Mouse (Mus musculus) cerebellum, adult 11 months (tissue): Measurements from ENCODE around the gene Ssbp3.

Experiments used
- DNase-seq: peaks from one replicate; pipeline ENCODE4 v3.0.0; 2022

Gene Ssbp3

GRCm38 (mm10) chr4:106908426-106908809 is 2.1 kb upstream of the Ssbp3 start:
- DNase-seq = no peak

- DNase-seq = peak; percentile 46
Observed at GRCm38 (mm10) chr4:106908950-106909751, 1.4 kb upstream of the Ssbp3 start.

- DNase-seq = no peak
Observed at GRCm38 (mm10) chr4:106909797-106910196, 704 bp upstream of the Ssbp3 start.

DNA sequence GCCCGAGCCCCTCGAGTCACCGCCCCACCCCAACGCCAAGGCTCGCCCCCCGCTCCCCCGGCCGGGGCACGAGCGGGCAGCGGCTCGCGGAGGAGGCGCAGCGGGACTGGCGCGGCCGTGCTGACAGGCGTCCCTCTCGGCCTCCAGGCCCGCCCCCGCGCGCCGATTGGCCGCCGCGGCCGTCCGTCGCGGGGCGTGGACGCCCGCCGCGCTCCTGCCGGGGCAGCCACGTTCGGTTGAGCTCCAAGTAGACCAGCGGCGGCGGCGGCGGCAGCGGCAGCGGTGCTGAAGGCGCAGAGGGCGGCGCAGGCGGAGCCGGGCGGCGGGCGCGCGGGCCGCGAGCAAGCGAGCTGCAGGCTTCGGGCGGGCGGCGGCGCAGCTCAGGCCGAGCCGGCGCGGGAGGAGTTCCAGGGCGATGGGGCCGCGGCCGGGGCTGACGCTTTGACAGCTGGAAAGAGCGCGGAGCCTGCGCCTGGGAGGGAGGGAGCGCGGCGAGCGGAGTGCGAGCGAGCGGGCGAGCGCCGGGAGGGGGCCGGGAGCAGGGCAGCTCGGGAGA is 823 bp downstream of the Ssbp3 start:
- peak; percentile 94 for DNase-seq

GRCm38 (mm10) chr4:106911951-106912688 is 1.6 kb downstream of the Ssbp3 start:
- DNase-seq = no peak

DNA sequence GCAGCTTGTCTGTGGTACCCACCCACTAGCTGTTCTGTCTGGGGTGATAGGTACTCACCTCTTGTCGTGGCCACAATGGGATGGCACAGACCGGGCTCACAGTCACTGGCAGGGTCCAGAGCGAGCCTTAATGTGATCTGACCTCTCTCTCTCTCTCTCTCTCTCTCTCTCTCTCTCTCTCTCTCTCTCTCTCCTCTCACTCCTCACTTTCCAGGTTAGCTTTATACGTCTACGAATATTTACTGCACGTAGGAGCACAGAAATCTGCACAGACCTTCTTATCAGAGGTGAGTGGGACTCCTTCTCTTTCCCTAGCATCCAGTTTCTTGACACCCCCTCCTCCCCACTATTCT is 2.2 kb downstream of the Ssbp3 start:
- no peak for DNase-seq

- no peak for DNase-seq
Observed at GRCm38 (mm10) chr4:106913411-106914049, 3.0 kb downstream of the Ssbp3 start.

GRCm38 (mm10) chr4:106915265-106915664 is 4.8 kb downstream of the Ssbp3 start:
- DNase-seq = no peak

- DNase-seq = no peak
Observed at GRCm38 (mm10) chr4:106918263-106918662, 7.8 kb downstream of the Ssbp3 start.

GRCm38 (mm10) chr4:106920119-106920518 is 9.6 kb downstream of the Ssbp3 start:
- no peak for DNase-seq

DNA sequence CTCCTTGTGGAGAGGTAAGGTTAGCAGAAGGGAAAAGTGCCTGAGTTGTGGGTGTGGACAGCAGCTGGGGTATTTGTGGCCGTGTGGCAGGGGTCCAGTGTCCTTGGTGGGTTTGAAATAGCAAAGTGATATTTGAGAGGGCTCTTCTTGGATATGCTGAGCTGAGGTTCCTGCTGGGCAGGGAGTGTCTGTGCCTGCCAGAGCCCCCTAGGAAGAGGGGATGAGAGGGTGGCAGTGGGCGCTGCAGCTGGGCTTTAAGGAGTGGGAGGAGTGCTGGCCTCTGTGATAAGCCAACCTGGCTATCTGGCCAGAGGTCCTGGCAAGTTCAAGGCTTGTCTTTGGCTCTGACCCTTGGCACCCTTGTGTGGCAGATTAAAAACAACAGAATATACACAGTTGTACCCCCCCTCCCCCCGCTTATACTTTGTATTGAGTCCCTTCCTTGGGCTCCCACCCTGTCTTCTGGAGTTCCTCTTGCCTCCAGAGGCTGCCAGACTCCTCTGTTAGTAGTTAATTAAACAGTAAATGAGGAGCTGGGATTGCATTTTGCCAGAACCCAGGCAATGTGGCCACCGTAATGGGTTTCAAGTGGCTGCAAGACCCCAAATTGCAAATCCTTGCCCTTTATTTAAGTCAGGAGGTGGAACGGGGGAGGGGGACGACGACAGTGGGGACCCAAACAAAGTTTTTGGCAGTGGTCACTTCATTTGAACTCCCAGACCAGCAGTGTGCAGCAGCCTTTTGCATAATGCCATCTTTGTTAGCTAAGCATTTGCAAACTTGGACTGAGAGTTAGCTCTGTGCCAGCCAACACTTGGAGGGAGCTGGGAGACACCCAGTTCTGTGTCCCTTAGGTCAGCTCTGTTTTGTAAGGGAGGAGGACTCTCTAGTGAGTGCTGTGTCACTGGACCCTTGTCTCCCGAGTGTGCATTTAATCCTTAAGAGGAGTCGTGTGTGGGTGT is 11.2 kb downstream of the Ssbp3 start:
- no peak for DNase-seq

GRCm38 (mm10) chr4:106922919-106923318 is 12.4 kb downstream of the Ssbp3 start:
- DNase-seq = no peak

- no peak for DNase-seq
Observed at GRCm38 (mm10) chr4:106924175-106924574, 13.7 kb downstream of the Ssbp3 start.

DNA sequence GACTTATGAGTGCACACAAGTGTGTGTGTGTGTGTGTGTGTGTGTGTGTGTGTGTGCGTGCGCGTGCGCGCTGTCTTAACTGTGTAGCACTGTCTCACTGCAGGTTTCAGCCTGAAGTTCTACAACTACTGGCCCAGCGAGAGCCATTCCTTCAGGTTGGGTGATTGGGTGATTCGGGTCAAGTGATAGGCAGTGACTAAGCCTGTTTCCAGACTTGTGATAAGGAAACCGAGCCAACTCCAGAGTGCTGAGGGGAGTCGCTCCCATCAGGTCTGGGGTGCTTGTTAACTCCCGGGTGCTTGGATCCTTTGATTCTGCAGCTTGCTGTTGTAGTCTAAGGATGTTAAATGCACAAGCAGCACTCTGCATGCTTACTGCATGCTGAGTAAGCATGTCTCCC is 14.4 kb downstream of the Ssbp3 start:
- DNase-seq = no peak

- no peak for DNase-seq
Observed at GRCm38 (mm10) chr4:106926401-106926800, 15.9 kb downstream of the Ssbp3 start.

- no peak for DNase-seq
Observed at GRCm38 (mm10) chr4:106927034-106927433, 16.5 kb downstream of the Ssbp3 start.

DNA sequence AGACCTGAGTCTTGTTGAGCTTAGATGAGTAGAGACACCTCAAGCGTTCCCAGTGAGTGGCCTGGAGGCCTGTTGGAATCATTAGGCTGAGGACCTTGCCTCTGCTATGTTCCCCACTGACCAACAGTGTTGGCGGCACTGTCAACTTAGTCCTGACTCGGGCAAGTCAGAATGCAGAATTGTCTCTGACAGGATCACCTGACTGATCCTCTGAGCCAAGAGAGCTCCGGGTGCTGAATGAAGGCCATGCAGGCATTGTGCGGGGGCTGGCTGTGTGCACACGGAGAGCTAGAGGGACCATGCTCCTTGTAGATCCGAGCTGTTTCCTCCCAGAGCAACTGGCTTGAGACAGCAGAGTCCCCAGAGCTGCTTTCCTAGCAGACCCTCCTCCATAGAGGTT is 18.5 kb downstream of the Ssbp3 start:
- peak; percentile 49 for DNase-seq

DNA sequence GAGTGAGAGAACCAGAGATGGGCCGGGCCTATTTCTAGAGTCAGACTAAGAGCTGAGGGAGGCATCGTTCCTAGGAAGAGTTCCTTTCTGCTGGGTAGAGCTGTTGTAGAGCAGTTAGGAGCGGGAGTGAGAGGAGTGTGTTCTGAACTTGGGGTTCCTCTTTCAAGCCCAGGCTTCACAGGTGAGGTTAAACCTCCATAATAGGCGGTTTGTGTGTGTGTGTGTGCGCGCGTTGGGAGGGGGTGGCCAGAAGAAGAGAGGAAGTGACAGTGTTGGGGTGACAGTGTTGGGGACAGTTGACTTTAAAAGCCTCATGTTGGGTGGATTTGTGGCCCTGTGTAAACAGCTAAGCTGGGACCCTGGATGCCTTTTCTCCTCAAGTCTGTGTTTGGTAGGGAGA is 22.1 kb downstream of the Ssbp3 start:
- no peak for DNase-seq

GRCm38 (mm10) chr4:106933813-106934482 is 23.4 kb downstream of the Ssbp3 start:
- no peak for DNase-seq

DNA sequence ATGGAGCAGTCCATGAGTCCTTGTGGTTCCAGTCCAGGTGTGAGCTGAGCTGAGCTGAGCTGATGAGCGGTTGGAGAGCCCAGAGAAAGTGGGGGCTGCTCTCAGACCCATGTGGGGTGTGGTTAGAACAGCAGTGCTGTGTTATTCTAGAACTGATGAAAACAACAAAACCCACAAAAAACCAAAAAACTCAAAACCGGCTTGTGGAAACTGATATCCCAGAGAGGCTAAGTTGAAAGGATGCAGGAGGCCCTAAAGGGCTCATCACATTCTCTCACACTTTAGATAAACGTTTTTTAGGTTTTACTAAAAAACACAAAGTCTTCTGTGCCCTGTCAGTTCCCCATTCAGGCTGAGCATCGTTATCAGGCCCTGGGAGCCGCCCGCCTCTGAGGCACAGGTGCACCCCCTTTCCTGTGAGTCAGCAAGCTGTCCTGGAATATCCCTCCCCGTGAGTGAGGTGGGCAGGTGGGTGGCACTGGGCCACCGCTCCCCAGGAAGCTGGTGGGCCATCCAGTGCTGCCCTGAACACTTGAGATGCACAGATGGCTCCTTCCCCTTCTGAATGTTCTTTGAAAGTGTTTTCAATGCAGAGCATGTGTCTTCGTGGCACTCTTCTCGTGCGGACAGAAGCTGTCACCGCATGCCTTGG is 24.6 kb downstream of the Ssbp3 start:
- peak; percentile 76 for DNase-seq

DNA sequence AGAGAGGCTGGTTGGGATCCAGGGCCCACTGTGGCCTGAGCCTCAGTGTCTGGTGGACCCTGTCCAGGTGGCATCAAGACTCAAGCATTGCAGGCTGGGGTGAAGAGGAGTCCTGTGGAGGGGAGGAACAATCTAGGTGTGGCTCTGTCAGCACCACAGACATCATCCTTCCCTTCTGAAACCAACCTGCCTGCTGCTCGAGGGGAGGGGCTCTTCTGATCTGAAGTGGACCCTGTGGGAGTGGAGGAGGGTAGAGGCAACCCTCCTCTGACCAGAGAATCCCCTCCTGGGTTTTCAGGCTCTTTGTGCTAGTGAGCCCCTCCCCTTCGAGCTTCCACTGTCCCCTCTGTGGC is 25.1 kb downstream of the Ssbp3 start:
- DNase-seq = no peak
